Mouse (Mus musculus) neutrophil, adult 5-6 weeks (primary cell): ENCODE results near the gene Zfp59. TPM values are rescaled to one million over a fixed set of nuclear protein-coding genes. Genes with fewer than 3 reads are reported as not detected.
"Not testable (repeated sequence)": the region's sequence is repeated elsewhere in the genome, so short reads cannot be mapped to it uniquely, and the experiment has no call there.

Experiments used
- ATAC-seq: fragments of 151-379, 151-347 bp; 2 replicates; pipeline ENCODE4 v1.8.0; 2017; ENCODE audit warnings: mild to moderate bottlenecking, moderate TSS enrichment; ENCODE audit not compliant: insufficient number of reproducible peaks, poor library complexity, low FRiP score, severe bottlenecking; ENCODE audit errors: extremely low read depth
- total RNA-seq: library from RNA; stranded (forward); fragments of 200-1000 nt; gene quantifications from 2 replicates; pipeline ENCODE4 v1.2.3, GENCODE M21; 2017

Gene Zfp59
- total RNA-seq = 6.9 and 7.9 TPM in 2 replicates

DNA sequence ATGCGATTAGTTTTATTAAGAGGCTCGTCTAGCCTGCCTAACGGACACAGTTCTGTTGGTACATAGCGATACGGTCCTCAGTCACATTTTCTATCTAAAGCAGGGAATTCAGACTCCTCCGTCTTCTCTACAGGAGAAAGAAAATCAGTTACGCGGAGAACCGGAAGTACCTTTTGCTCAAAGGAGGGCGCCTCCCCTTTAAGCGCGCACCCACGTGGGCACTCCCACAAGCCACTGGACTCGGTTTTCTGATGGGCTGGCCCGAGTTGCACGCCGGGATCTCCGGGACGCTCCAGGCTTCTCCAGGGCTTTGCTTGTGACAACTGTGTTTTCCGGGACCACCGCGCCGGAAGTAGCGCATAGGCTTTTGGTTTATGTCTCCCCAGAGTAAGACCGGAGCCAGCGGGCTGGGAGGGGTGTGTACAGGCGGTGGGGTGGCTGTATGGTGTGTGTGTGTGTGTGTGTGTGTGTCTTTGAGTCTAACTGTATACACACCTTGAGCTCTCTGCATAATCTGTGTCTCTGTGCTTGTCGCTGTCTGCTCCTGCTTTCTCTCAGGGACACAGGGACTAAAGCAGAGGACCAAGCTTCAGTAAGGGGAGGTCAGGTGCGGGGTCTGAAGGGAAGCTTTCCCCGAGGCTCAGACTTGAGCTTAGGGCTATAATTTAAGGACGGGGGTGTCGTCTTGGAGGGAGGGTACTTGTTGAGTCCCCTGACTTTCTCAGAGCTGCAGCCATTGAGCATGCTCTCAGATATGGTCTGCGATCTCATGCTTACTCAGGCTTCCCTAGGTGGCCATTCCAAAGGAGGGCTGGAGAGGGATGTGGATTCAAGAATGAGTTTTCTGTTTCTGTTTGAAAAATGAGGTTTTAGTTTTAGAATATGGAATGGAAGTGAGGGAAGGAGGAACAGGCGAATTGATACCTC, at the start of gene Zfp59:
Gene Zfp59 (plus strand): TSS at position 285 of the 927 bp plus-strand sequence.
- ATAC-seq = peak; percentile 84

DNA sequence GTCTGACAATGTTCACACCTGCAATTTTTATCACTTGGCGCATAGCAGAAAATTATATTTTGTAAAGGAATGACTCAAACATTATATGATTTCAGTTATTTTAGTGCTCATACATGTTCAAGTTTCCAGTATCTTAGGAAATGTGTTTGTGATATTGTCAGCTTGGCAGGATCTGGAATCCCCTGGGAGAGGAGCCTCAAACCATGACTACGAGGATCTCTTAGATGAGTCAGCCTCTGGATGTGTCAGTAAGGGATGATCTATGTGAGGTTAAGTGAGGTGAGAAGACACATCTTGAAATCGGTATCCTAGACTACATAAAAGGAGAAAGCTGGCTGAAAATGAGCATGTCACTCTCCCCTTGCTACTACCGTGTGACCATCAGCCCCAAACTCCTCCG, 49.1 kb upstream of the Zfp59 start:
- ATAC-seq = no peak

DNA sequence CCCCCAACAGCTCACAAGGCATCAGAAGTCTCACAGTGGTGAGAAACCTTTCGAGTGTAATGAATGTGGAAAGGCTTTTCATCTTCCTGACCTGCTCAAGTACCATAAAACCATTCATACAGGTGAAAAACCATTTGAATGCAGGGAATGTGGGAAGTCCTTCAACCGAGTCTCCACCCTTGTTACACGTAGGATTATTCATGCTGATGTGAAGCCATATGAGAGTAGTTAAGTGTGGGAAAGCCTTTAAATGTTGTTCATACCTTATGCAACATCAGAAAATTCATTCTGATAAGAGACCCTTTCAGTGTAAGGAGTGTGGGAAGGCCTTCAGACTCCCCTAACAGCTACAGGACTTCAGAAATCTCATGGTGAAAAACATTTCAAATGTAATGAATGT, 44.5 kb upstream of the Zfp59 start:
- ATAC-seq = not testable (repeated sequence)

DNA sequence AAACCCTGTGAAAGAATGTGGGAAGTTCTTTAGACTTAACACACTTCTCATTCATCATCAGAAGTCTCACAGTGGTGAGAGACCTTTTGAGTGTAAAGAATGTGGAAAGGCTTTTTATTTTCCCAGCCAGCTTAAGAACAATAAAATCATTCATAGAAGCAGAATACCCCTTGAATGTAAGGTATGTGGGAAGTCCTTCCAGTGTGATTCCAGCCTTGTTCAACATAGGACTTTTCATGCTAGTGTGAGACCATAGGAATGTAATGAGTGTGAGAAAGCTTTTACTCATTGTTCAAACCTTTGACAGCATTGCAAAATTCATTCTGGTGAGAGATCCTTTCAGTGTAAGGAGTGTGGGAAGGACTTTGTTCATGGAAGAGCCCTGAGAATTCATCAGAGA, 43.8 kb upstream of the Zfp59 start:
- no peak for ATAC-seq

DNA sequence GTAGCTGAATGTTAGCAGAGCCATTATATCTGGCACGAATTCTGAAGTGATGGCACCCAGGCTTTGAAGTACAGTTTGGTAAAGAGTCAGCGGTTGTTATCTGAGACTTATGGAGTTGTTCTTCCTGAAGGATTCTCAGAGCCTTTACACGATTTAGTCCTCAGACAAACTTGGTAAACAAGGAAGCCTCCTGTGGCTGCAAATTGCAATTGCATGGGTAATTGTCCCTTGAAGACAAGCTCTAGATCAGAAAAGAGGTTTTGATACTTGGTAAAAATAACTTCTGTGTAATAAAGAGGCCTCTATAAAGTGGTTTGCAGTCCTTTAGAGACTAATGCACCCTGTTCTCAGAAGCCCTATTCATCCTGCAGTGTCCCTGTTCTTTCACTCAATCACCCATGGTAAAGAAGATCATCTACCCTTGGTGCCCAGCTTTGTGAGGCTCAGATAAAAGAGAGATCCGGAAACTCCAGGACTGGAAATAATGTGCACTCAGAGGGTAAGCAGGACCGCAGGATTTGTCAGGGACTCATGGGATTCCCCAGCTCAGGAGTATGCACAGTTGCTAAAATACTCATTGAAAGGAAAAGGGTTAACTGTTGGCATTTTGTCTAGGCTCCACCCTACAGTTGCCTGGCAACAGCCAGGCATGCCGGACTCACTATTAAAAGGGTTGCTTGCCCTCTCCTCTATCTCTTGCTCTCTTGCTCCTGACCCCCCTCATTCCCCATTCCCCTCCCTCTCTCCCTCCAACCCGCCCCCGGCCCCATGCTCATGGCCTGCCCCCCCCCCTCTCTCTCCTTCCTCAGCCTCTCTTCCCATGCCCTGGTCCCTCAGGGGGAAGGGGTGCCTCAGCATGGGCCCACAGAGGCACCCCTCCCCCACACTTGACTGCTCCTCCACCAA, 40.2 kb upstream of the Zfp59 start:
- ATAC-seq = no peak

DNA sequence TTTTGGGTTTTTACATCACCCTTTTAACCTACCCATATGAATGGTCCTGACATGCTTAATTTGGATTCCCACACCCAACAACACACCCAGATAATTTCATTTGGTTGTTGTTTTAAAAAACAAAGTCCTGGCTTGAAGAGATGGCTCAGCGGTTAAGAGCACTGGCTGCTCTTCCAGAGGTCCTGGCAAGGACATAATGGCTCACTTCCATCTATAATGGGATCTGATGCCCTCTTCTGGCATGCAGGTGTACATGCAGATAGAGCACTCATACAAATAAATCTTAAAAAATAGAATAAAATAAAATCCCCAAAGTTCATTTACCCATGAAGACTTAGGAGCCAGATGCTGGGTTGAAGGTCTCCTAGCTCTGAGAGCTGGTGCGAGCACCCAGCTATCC, 37.3 kb upstream of the Zfp59 start:
- no peak for ATAC-seq

DNA sequence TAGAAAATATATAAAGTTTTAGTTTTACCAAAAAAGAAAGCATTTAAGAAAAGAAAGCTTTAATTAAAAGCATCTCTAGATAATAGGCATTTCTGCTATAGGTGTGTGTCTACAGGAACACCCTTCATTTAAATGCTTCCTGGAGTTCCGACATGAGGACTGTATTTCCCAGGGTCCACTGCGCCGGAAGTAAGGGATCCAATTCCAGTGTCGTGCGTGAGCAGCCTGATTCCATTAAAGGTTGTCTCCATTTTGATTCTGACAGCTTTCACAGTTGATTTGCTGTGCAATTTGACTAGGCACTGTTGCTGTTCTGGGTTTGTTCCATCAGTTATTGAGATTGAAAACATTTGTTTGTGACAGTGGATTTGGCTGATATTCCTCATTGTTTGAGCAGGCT, 35.4 kb upstream of the Zfp59 start:
- no peak for ATAC-seq

DNA sequence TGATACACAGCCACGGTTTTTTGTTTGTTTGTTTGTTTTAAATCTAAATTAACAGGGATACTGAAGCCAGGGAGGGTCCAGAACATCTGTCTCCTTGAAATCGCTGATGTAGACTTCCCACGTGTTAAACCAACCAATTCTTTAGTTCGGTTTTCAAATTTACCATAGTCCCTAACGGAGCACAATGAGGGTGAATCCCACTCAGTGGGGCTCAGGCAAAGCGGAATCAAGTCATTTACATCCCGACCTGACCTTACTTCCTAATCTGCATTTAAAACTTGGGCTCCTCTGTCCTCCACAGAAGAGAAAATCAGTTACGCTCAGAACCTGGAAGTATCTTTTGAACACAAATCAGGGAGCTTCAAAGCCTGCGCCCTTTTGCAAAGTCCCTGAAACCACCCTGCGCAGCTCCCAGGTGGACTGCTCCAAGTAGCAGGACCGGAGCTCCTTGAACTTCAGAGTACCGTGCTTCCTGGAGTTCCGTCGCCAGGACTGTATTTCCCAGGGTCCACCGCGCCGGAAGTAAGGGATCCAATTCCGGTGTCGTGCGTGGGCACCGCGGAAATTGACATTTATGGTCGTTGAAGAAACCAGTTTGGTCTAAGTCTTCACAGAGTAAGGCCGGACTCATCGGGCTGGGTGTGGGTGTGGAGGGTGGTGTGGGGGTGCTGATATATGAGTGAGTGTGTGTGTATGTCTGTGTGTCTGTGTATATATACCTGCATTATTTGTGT, 33.9 kb upstream of the Zfp59 start:
- ATAC-seq = peak; percentile 53

DNA sequence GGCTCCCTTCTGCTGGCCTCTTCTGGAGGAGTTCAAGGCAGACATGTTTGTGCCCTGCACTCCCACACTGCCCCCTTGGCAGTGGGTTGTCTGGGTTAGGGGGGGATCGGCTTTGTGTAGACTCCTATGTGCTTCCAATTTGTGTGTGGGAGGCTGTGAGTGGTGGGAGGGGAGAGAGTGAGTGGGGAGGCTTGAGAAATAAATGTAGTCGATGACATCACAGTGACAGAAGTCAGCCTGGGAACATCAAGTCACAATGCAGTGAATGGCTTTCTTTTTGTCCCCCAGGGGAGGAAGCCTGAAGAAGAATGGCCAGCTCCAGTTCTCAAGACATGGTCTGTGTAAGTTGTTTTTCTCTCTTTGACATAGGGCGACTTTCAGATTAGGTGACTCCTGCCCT, 31.5 kb upstream of the Zfp59 start, which contains the start of gene Zfp626:
Gene Zfp626 (plus strand): TSS at position 301 of the 400 bp plus-strand sequence.
- ATAC-seq = not testable (repeated sequence)

DNA sequence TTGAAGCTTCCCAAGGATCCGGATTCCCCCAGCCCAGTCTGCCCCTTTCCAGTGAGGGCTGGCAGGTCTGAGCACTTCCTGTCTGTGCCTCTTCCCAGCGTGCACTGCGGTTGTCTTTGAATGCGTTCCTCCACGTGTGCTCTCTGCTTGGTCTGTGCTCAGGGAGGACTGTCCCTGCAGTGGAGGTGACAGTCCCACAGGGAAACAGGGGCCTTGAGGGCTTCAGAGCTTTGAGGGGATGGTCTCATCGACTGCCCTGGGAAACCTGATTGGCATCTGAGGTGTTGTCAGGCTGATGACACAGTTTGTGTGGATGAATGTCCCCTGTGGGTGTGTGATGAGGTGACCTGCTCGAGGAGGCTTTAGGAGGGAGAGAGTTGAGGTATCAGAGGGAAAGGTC, 31.1 kb upstream of the Zfp59 start:
- ATAC-seq = not testable (repeated sequence)

DNA sequence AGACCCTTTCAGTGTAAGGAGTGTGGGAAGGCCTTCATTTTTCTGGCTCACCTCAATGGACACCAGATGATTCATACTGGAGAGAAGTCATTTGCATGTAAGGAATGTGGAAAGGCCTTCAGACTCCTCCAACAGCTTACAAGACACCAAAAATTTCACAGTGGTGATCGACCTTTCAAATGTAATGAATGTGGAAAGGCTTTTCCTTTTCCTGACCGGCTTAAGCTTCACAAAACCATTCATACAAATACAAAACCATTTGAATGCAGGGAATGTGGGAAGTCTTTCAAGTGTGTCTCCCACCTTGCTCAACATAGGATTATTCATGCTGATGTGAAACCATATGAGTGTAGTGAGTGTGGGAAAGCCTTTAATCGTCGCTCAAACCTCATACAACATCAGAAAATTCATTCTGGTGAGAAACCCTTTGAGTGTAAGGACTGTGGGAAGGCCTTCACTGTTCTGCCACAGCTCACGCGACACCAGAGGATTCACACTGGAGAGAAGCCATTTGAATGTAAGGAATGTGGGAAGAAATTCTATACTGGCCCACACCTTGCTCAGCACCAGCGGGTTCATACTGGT, 19.8 kb upstream of the Zfp59 start:
- ATAC-seq = no peak

DNA sequence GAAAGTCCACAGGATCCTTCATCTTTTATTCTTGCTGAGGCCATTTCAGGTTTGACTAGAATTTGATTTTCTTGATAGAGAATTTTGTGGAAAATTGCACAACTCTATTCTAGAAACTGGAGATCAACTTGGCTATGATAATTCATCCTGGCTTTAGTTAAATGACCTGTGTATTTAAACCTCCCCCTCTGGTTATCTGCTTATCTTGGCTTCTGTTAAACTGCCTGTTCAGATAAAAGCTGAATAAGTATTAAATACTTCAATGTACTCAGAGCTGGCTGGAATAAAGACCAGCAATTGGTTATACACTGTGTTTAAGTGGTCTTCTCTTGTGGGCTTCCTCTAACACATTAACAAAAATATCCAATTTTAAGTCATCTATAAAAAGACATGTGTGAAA, 15.8 kb upstream of the Zfp59 start:
- ATAC-seq = no peak

DNA sequence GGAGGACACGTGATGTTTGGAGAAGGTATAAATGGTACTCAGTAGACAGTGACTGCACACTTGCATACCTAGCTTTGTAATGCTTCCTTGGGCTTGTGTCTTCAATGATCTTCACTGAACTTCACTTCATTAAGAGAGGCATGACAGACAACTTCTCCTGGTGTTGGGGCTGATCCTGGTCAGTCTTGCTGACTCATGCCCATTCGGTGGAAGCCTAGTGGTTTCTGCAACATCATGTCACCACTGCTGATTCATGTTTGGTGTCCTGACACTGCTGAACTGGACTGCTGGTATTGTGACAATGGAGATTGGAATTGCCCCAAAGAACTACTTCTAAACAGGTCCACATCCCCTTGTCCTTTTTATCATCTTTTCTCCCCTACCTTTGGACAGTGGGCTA, 4.3 kb upstream of the Zfp59 start:
- no peak for ATAC-seq

DNA sequence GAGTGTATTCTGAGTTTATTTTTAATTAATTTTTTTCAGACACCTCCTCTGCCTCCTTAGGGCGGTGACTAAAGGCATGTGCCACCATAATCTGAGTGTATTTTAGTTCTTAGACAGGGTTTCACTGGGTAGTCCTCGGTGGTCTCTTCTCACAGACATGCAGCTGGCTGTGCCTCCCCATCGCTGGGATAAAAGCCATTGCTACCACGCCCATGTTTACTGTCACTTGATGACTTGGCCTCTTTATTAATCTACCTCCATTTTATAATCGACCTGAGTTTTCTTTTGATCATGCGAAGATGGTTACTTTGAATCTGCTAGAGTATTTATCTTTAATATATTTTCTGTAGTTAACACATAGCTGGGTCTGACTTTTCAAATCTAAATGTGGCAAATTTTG, 511 bp upstream of the Zfp59 start:
- no peak for ATAC-seq

DNA sequence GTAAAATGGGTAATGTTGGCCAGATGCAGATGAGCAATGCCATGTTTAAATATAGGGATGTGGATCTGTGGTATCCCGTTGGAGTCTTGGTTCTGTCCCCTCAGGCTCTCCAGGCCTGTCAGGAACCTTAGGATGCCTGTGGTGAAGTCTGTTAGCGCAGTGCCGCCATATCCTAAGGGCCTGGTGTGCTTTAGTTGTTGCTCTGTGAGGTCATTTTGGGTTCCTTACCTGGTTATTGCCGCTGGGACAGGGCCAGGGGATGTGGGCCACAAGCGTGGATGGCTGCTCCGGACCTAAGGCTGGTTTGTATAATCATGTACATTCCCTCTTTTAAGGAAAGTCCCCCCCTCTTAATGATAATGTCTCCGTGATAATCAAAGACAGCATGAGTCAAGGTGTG, 1.2 kb downstream of the Zfp59 start:
- no peak for ATAC-seq

DNA sequence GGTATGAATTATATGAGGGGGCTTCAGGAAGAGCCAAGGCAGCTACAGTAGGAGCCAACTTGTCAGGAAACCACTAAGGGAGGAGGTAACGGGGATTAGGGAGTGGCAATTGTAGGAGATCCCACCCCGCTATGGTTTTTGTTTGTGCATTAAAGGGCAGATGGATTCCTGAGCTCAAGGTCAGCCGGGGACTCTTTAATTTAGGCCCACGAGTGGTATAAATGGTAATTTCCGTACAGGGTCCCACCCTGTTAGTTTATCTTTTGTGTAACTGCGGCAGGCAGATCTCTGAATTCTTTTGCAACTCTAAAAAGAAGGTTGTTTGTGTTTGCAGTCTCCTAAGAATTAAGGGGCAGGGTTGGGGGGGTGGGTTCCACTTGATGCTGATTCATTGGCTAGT, 1.7 kb downstream of the Zfp59 start:
- ATAC-seq = no peak

DNA sequence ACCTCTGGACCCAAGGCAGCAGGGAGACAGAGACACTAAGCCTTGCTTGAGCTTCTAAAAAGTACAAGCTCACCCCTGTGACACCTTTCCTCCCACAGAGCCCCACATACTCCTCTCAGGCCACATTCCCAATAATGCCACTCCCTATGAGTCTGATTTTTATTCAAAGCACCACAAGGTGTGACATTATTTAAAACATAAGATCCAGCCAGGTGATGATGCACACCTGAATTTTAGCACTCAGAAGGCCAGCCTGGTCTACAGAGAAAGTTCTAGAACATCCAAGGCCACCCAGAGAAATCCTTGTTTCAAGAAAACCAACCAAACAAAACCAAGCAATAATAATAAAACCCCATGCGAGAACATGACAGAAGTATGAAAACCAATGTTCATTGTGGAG, 18.8 kb downstream of the Zfp59 start, which contains the start of gene Zfp607a:
Gene Zfp607a (plus strand): TSS at position 301 of the 400 bp plus-strand sequence.
- no peak for ATAC-seq

DNA sequence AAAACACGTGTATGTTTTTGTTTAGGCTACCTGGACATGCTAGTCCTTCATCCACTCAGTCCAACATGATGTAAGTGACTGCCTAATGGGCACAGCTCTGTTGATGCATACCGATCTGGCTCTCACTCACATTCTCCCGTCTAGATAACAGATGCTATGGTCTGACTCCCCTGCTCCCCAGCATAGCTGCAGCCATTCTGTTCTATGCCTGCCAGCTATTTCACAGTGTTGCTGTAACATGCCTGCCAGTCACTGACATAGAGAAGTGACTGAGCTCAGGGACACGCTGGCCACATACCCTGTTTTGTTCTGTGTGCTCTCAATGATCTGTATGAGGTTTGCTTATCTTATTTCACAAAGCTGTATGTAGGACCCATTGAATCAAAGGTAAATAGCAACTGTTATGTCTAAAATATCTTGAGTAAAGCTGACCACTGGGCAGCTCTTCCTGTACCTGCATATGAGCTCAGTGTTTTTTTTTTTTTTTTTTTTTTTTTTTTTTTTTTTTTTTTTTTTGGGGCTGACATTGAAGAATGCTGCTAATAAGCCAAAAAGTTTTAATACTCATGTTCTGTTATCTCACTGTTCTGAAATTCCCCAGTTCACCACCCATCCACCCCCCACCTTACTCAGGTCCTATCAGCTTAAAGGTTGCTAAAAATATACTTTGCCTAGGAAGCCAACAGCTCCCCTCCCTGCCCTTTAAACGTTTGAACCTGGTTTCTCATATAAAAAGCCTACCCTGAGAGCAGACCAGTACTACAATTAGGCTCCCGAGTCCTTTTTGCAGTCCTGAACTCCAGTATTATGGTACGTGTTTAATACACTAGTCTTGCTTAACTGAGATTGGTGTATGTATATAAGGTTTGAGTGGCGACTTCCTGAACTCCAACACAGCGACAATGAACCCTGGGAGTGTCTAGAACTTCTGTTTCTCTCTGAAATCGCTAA, 21.2 kb downstream of the Zfp59 start:
- no peak for ATAC-seq
